Comparison of ENCODE assay signal across 28 mouse cellular contexts in genomic region chrX:76120936-76121335, GRCm38 (mm10).
DNase-seq lines count a peak whose midpoint lies in the region; ATAC-seq and TF ChIP-seq lines count a peak whose summit lies in the region.
"Had no signal": no experiment of that assay in that cellular context is flagged by ENCODE, and none has a peak within 500 bp of the region (broad histone marks: within the 10 kb centered on the region; RNA-seq: fewer than 3 reads in every experiment).

No protein-coding gene starts in this region.

- H3K27ac ChIP-seq in kidney, adult 2 months (ENCODE audit: insufficient read depth, low read depth, low read length): no peak overlapping the region
- no peak overlapping the region for H3K27ac ChIP-seq in lung, embryonic 14.5 days (ENCODE audit: low read depth)
- H3K27ac ChIP-seq: embryonic facial prominence, embryonic 13.5 days; forebrain, embryonic 12.5 days; hindbrain, embryonic 14.5 days; liver, embryonic 14.5 days; lung, embryonic 15.5 days; neural tube, embryonic 13.5 days; stomach, postnatal 0 days had no signal

- H3K9me3 ChIP-seq in lung, embryonic 14.5 days (ENCODE audit: low read depth, low read length): no peaks in the 10 kb centered on the region
- H3K9me3 ChIP-seq: embryonic facial prominence, embryonic 13.5 days; forebrain, embryonic 12.5 days; lung, embryonic 15.5 days; neural tube, embryonic 13.5 days had no signal

- no peaks in the 10 kb centered on the region for H3K36me3 ChIP-seq in kidney, adult 2 months (ENCODE audit: control insufficient read depth, insufficient read depth, low read length)
- no peaks in the 10 kb centered on the region for H3K36me3 ChIP-seq in lung, embryonic 14.5 days (ENCODE audit: insufficient read depth)
- H3K36me3 ChIP-seq: embryonic facial prominence, embryonic 13.5 days; forebrain, embryonic 12.5 days; lung, embryonic 15.5 days; neural tube, embryonic 13.5 days had no signal

- TF ChIP-seq POLR2A in kidney, adult 2 months (IDR thresholded peaks at IDR 0.05; ENCODE audit: low read depth, low read length): no peak
- no peak for TF ChIP-seq POLR2A in lung, adult 2 months (IDR thresholded peaks at IDR 0.05; ENCODE audit: borderline replicate concordance, extremely low read depth, low read depth, low read length)

- WGBS in kidney, adult 2 months: 19% methylated on average over 3 of the region's 3 CpGs
- 22% methylated on average over 3 of the region's 3 CpGs for WGBS in lung, embryonic 14.5 days
- WGBS in lung, adult 2 months: 39% methylated on average over 3 of the region's 3 CpGs

- H3K4me1 ChIP-seq in kidney, adult 2 months (ENCODE audit: control insufficient read depth, insufficient read depth, low read length): no peaks in the 10 kb centered on the region
- H3K4me1 ChIP-seq in lung, embryonic 14.5 days (ENCODE audit: insufficient read depth): peaks cover 3% of the 10 kb centered on the region
- H3K4me1 ChIP-seq in lung, adult 2 months (ENCODE audit: control insufficient read depth, insufficient read depth, low read length): no peaks in the 10 kb centered on the region; the same call in 1 of the 2 replicates
- H3K4me1 ChIP-seq: embryonic facial prominence, embryonic 13.5 days; forebrain, embryonic 12.5 days; lung, embryonic 15.5 days had no signal

- no peak overlapping the region for H3K4me3 ChIP-seq in kidney, adult 2 months (ENCODE audit: insufficient read depth, low read depth, low read length)
- H3K4me3 ChIP-seq in lung, embryonic 14.5 days (ENCODE audit: low read depth, low read length): no peak overlapping the region
- no peak overlapping the region for H3K4me3 ChIP-seq in lung, adult 2 months (replicated peaks; ENCODE audit: extremely low read depth, low read depth, low read length)
- H3K4me3 ChIP-seq: embryonic facial prominence, embryonic 13.5 days; erythroblast, embryonic 14.5 days; forebrain, embryonic 12.5 days; lung, embryonic 15.5 days; neural tube, embryonic 13.5 days had no signal

- no peaks in the 10 kb centered on the region for H3K27me3 ChIP-seq in kidney, adult 2 months (replicated peaks; ENCODE audit: control insufficient read depth, insufficient read depth, low read length)
- no peaks in the 10 kb centered on the region for H3K27me3 ChIP-seq in lung, embryonic 14.5 days (ENCODE audit: insufficient read depth, low read length)
- H3K27me3 ChIP-seq: embryonic facial prominence, embryonic 13.5 days; forebrain, embryonic 12.5 days; lung, embryonic 15.5 days; neural tube, embryonic 13.5 days had no signal

- TF ChIP-seq CTCF in kidney, adult 2 months (conservative IDR thresholded peaks at IDR 0.05; ENCODE audit: insufficient read depth, insufficient read length, low read depth, low read length): no peak
- TF ChIP-seq CTCF in lung, embryonic 14.5 days (IDR thresholded peaks at IDR 0.05; ENCODE audit: low read depth): no peak
- no peak for TF ChIP-seq CTCF in lung, adult 2 months (IDR thresholded peaks at IDR 0.05; ENCODE audit: insufficient read depth, low read length)

- no peak overlapping the region for H3K9ac ChIP-seq in lung, embryonic 14.5 days
- H3K9ac ChIP-seq: embryonic facial prominence, embryonic 13.5 days; forebrain, embryonic 12.5 days; hindbrain, embryonic 14.5 days; liver, embryonic 14.5 days; lung, embryonic 15.5 days; neural tube, embryonic 13.5 days had no signal

- peak; percentile 13 for DNase-seq in embryo, embryonic 10.5 days (ENCODE audit: low spot score)
- no peak for DNase-seq in embryo, embryonic 9.5 days (ENCODE audit: extremely low spot score)
- peak; percentile 6 for DNase-seq in kidney, adult 2 months
- DNase-seq in kidney, postnatal 4 days: no peak
- DNase-seq in lung, embryonic 14.5 days: peak; percentile 55
- no peak for DNase-seq in lung, adult 2 months
- DNase-seq in gastrocnemius, adult 8-10 months (ENCODE audit: low spot score in 2 of 2): no peak
- DNase-seq: adrenal gland, postnatal 14 days; cerebellum, adult 11-12 months; cerebellum, postnatal 10 days; gastrocnemius, postnatal 14 days; left cerebral cortex, postnatal 4 days; liver; right cerebral cortex, postnatal 4 days; thymus, adult 18-20 months; thymus, postnatal 25 days had no signal

- H3K4me2 ChIP-seq in lung, embryonic 14.5 days: no peak overlapping the region
- H3K4me2 ChIP-seq: embryonic facial prominence, embryonic 13.5 days; forebrain, embryonic 12.5 days; heart, embryonic 11.5 days; hindbrain, embryonic 14.5 days; lung, embryonic 15.5 days; midbrain, embryonic 11.5 days; neural tube, embryonic 13.5 days had no signal

- no peak for ATAC-seq in lung, embryonic 14.5 days (ENCODE audit: insufficient read depth)
- ATAC-seq: CD4-positive, CD25-positive, alpha-beta regulatory T cell, adult 4 months; intestine, postnatal 0 days had no signal

Comparison
In these comparisons a context has a peak if more than half of its experiments do, and no peak if none do; other contexts are left out.
1. DNase-seq: peak in embryo, embryonic 10.5 days (single experiment), kidney, adult 2 months (single experiment) and lung, embryonic 14.5 days (single experiment); none in embryo, embryonic 9.5 days (single experiment), kidney, postnatal 4 days (0 of 2), lung, adult 2 months (single experiment) and gastrocnemius, adult 8-10 months (0 of 2).